Mouse (Mus musculus) subcutaneous adipose tissue, adult 2 months (tissue): ENCODE data around the gene 6430628N08Rik. TPM values are rescaled to one million over a fixed set of nuclear protein-coding genes. Genes with fewer than 3 reads are reported as not detected.

Source experiments
- polyA plus RNA-seq: library from polyadenylated mRNA; depleted of rRNA; stranded (reverse); fragments of >200 nt; gene quantifications from 2 replicates; pipeline ENCODE4 v1.2.3, GENCODE M21; 2012; ENCODE audit warnings: low replicate concordance; rRNA removed

The 6430628N08Rik gene
- not detected in 2 replicates for polyA plus RNA-seq

DNA sequence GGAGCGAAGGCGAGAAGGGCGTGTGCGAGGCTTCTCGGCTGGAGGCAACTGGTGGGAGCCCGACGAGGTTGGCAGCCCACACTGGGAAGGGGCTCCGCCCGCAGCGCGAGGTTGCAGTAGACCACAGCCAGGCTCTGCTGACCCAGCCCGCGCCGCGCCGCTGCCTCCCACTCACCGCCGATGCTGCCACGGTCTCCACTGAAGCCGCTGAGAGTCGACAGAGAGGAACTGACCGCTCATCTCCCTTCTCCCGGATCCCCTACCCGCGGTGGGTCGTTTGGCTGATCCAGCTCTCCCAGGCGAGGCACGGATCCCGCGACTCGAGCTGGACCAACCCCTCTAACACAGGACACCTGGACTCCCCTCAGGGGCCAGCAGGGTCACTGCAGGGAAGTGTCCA, at the start of gene 6430628N08Rik:
TSS of gene 6430628N08Rik (plus strand) at position 113 of the 400 bp plus-strand sequence.

GRCm38 (mm10) chr4:115884022-115884421, 6.4 kb upstream of the 6430628N08Rik start, which contains the start of gene Kncn:
Gene Kncn, plus strand, starts transcription at chr4:115884400.

GRCm38 (mm10) chr4:115939295-115940102, 49.0 kb downstream of the 6430628N08Rik start, which contains the start of gene Dmbx1:
Gene Dmbx1, minus strand, starts transcription at chr4:115939926.

Other genes starting within 250 kb of the 6430628N08Rik start
- gene Cyp4b1, start 242.9 kb upstream of the 6430628N08Rik start, polyA plus RNA-seq, result 54.4 and 242 TPM in 2 replicates
- gene Efcab14, start 152.9 kb upstream of the 6430628N08Rik start, polyA plus RNA-seq, result 29.8 and 30.9 TPM in 2 replicates
- gene Tex38, start 109.6 kb upstream of the 6430628N08Rik start, polyA plus RNA-seq, result 0.33 TPM in 1 of 2 replicates, not detected in the other
- 21.9 and 32.7 TPM in 2 replicates for gene Atpaf1, start 105.9 kb upstream of the 6430628N08Rik start, polyA plus RNA-seq
- gene Mob3c, start 62.6 kb upstream of the 6430628N08Rik start, polyA plus RNA-seq, result 18.2 and 24.4 TPM in 2 replicates
- 60.7 and 70.7 TPM in 2 replicates for gene Mknk1, start 51.5 kb upstream of the 6430628N08Rik start, polyA plus RNA-seq
- 0.09 TPM in 1 of 2 replicates, not detected in the other for gene Kncn, start 6.3 kb upstream of the 6430628N08Rik start, polyA plus RNA-seq
- not detected in 2 replicates for gene Dmbx1, start 49.3 kb downstream of the 6430628N08Rik start, polyA plus RNA-seq
- gene Faah, start 127.3 kb downstream of the 6430628N08Rik start, polyA plus RNA-seq, result 0.60 and 14.4 TPM in 2 replicates
- 10.8 and 13.2 TPM in 2 replicates for gene Nsun4, start 163.2 kb downstream of the 6430628N08Rik start, polyA plus RNA-seq
- 175 and 187 TPM in 2 replicates for gene Uqcrh, start 184.4 kb downstream of the 6430628N08Rik start, polyA plus RNA-seq
- 52.2 and 117 TPM in 2 replicates for gene Lrrc41, start 184.6 kb downstream of the 6430628N08Rik start, polyA plus RNA-seq
- gene Rad54l, start 233.0 kb downstream of the 6430628N08Rik start, polyA plus RNA-seq, result 0.54 and 4.0 TPM in 2 replicates
- gene Pomgnt1, start 233.2 kb downstream of the 6430628N08Rik start, polyA plus RNA-seq, result 45.4 and 72.7 TPM in 2 replicates